Mouse (Mus musculus) heart, postnatal 4 days (tissue): Measurements from ENCODE around the gene Trmt1. TPM values are rescaled to one million over a fixed set of nuclear protein-coding genes. Genes with fewer than 3 reads are reported as not detected.

Source experiments
- DNase-seq: peaks from one replicate; pipeline ENCODE4 v3.0.0; 2021
- total RNA-seq, 2 experiments: library from RNA; stranded (reverse); gene quantifications; 2 replicates each; pipeline ENCODE4 v1.2.3; 2021

Trmt1 gene
- total RNA-seq: 10 to 100 TPM; 47.4 to 48.8 TPM

- no peak for DNase-seq
Observed at GRCm38 (mm10) chr8:84686191-84687002, at the start of gene Trmt1. Gene Trmt1 (plus strand): TSS chr8:84686307.

DNA sequence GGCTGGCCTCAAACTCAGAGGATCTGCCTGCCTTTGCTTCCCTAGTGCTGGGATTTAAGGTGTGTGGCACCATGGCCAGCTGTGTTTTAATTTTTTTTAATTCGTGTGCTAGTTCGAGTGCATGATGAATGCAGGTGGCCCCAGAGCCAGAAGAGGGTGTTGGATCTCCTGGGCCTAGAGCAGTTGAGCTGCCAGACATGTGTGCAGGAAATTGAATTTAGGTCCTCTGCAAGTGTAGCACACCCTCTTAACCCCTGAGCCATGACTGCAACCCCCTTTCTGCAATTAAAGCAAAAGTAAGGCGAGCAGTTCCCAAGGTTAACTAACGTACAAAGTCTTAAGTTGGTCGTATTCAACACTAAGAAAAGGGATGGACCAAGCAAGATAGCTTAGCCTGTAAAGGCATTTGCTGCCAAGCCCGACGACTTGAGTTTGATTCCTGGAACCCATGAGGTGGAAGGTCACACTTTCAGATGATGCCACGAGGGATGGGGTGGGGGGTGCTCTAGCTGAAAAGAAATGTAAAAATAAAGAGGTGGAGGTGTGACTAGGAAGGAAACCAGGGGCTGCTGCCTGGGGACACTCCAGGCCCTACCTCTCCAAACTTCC is 48.1 kb upstream of the Trmt1 start:
- no peak for DNase-seq

- peak; percentile 44 for DNase-seq
Observed at GRCm38 (mm10) chr8:84638555-84639161, 47.4 kb upstream of the Trmt1 start.

GRCm38 (mm10) chr8:84639162-84640009 is 46.7 kb upstream of the Trmt1 start:
- peak; percentile 95 for DNase-seq

- DNase-seq: no peak
Observed at GRCm38 (mm10) chr8:84640010-84640588, 46.0 kb upstream of the Trmt1 start.

- no peak for DNase-seq
Observed at GRCm38 (mm10) chr8:84640617-84641294, 45.4 kb upstream of the Trmt1 start.

- DNase-seq: no peak
Observed at GRCm38 (mm10) chr8:84641578-84642361, 44.3 kb upstream of the Trmt1 start.

DNA sequence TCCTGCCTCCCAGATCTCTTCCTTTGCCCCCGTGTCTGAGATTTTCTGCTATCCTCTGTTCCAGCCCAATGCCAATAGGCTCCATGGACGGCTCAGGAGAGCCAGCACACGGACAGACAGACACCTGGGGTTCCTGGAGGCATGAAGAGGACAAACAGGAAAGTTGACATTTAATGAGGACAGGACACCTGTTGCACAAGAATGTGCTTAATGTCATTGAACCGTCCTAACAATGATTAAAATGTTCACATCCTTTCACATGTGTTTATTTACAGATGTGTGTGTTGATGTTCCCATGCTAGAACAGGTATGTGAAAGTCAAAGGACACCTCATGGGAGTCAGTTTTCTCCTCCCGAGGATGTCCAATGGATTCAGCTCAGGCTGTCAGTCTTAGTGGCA is 43.1 kb upstream of the Trmt1 start:
- DNase-seq: no peak

GRCm38 (mm10) chr8:84646800-84647199 is 39.3 kb upstream of the Trmt1 start:
- DNase-seq: no peak

- peak; percentile 28 for DNase-seq
Observed at GRCm38 (mm10) chr8:84647461-84647901, 38.6 kb upstream of the Trmt1 start.

- DNase-seq: no peak
Observed at GRCm38 (mm10) chr8:84650213-84650612, 35.9 kb upstream of the Trmt1 start.

DNA sequence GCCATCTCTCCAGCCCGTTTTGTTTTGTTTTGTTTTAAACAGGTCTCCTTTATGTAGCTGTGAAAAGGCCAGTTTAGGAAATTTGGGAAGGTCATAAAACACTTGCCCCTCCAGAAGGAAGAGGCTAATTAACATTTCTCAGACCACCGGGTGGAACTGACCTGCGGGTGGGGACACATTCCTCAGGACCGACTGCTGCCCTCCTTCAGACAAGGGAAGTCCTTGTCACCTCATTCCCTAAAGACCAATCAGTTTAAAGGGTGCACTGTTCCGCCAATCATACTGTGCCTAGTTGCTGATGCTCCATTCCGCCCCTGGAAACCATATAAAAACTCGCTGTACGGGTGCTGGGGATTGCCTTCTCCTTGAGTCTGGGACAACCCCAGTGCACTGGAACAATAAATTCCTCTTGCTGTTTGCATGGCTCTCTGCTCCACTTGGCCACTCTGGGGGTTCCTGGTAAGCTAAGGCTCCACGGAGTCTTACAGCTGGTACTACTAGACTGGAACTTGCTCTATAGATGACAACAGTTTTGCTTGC is 32.9 kb upstream of the Trmt1 start:
- peak; percentile 3 for DNase-seq

DNA sequence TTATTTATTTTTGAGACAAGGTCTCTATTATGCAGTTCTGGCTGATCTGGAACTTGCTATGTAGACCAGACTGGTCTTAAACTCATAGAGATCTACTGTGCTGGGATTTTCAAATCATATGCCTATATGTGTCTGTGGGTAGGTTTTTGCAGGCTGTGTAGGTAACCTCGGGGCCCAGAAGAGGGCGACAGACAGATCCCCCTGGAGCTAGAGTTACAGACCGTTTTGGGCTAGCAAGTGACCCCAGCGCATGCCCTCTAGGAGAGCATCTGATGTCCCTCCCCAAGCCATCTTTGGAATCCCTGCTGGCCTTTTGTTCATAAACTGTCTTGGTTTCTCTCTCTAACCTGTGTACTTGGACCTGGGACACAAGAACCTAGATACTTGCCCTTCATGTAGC is 31.5 kb upstream of the Trmt1 start:
- DNase-seq: peak; percentile 24

- DNase-seq: peak; percentile 64
Observed at GRCm38 (mm10) chr8:84655336-84656190, 30.5 kb upstream of the Trmt1 start.

- DNase-seq: peak; percentile 59
Observed at GRCm38 (mm10) chr8:84656191-84656525, 29.9 kb upstream of the Trmt1 start.

GRCm38 (mm10) chr8:84656641-84657126 is 29.4 kb upstream of the Trmt1 start:
- DNase-seq: peak; percentile 83

DNA sequence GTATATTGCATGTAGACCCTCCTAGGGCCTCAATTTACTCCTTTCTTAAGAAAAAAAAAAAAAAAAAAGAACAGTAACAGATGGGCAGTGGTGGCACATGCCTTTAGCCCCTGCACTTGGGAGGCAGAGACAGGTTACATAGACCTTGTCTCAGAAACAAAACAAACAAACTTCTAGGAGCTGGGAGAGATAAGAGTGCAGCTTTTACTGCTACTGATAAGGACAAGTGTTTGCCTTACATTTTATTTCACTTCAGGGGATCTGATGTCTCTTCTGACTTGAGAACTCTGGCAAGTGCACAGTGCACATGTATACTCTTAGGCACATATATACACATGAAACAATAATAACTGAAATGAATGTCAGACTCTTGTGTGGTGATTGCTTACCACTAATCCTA is 28.9 kb upstream of the Trmt1 start:
- DNase-seq: no peak

DNA sequence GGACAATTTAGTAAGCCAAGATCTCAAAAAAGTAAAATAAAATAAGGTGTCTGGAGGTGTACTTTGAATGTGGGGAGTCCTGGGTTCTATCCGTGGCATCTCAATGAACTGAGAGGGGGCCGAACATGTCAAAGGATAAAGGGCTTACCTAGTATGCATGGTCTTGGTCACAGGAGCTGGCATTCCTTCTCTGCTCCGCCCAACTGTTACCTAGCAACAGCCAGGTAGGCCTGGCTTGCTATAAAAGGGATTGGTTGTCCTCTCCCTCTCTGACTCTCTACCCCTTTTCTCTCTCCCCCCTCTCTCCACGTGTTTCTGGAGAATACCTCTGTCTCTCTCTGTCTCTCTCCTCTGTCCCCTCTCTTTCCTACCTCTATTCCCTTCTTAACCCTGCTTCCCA is 28.4 kb upstream of the Trmt1 start:
- no peak for DNase-seq

DNA sequence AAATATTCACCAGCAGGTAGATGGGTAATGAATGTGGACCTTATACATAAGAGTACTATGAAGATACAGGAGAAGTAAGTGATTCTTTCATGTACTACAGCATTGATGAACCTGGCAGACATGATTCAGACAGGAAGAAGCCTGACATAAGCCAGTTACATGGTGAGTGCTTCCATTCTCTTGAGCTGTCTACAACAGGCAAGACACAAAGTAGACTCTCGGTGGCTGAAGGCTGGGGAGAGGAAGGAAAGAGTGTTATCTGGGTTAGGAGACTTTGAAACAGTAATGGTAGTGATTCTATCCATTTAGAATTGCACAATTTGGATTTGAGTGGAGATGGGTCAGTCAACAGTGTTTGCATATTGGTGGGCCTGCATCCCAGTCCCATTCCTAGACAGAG is 27.2 kb upstream of the Trmt1 start:
- no peak for DNase-seq
